Mouse (Mus musculus) mouse trophoblast stem cell (cell line): Measurements from ENCODE around the gene Cpxm1.
"Not testable (repeated sequence)": the region's sequence is repeated elsewhere in the genome, so short reads cannot be mapped to it uniquely, and the experiment has no call there.

Experiments
- in situ Hi-C, 2 experiments: fragments of 300-500 bp; cut with MseI, MboI; formaldehyde crosslinking; loops; 2 replicates in 1 of 2; 3 replicates in 1 of 2; pipeline ENCODE4 v1.15.1; 2025

Gene Cpxm1

GRCm38 (mm10) chr2:130401891-130402290 lies 4.5 kb upstream of the Cpxm1 start:
- in situ Hi-C loops = no loop called here

- in situ Hi-C loops = no loop called here
Observed at GRCm38 (mm10) chr2:130400046-130400445, 2.7 kb upstream of the Cpxm1 start.

- in situ Hi-C loops = no loop called here
Observed at GRCm38 (mm10) chr2:130398091-130398490, 717 bp upstream of the Cpxm1 start.

- in situ Hi-C loops = no loop called here
Observed at GRCm38 (mm10) chr2:130395696-130396095, 1.7 kb downstream of the Cpxm1 start.

DNA sequence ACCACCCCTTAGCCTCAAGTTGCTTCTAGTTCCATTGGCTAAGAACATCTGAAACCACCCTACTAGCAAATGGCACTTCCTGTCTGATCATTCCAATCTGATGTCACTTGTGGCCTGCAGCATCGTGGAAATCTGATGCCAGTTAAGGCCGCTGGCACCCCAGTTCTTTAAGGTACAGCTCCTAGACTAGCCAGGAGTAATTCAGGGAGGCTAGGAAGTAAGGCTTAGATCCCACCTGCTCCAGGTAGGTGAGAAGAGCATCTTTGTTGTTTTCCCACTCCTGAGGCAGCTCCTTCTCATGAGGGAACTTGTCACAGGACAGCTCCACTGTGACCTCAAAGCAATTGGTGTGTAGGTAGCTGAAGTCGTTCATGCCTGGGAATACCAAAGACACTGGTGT lies 4.5 kb downstream of the Cpxm1 start:
- in situ Hi-C loops = no loop called here

GRCm38 (mm10) chr2:130390993-130391625 lies 6.3 kb downstream of the Cpxm1 start:
- in situ Hi-C loops = no loop called here

DNA sequence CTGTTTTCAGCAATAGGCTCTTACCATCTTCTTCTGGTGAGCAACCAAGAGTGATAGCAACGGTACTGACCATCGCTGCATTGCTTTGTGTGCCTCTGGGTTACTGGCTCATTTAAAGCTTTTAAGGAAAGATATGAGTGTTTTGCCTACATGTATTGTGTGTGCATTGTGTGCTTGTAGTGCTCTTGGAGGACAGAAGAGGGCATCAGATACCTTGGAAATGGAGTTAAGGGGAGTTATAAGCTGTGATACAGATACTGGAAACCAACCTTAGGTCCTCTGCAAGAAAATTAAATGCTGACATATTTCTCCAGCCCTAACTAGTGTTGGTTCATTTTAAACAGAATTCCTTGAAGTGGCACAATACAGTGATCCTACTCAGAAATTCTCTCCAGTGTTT lies 8.6 kb downstream of the Cpxm1 start:
- in situ Hi-C loops = no loop called here

GRCm38 (mm10) chr2:130386212-130386611 lies 11.2 kb downstream of the Cpxm1 start:
- in situ Hi-C loops = no loop called here

DNA sequence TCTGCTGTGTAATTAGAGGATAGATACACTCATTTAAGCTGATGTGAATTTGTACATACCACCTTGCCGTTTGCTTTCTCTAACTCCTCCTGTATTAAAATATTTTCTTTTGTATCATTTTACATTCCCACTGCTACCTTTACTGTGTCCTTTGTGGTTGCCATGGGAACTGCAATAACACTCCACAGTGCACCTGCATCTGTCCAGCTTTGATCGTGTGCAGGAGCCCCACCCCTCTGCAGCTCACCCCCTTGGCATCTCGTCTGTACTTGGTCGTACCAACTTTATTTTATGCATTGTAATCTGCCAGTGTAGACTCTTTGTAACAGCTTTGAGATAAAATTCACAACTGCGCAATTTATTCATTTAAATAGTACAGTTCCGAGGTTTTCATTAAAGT lies 13.5 kb downstream of the Cpxm1 start:
- in situ Hi-C loops = no loop called here

- in situ Hi-C loops = no loop called here
Observed at GRCm38 (mm10) chr2:130383205-130383604, 14.2 kb downstream of the Cpxm1 start.

DNA sequence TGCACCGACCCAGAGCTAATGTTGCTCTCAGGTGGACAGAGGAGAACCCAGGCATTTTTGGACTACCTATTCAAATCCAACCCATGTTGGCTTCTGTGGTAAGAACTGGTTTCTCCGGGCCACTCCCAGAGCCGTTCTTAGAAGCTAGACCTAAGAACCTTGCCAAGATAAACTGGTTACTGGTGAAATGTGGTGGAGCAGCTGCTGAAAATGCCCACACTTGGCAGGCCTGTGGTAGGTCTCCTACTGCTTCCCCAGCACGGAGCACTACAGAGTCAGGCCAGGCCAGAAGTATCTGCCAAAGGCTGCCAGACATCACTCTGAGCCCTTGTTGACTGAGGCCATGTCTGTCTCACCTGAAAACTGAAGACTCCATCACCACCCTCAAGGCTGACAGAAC lies 22.4 kb downstream of the Cpxm1 start:
- in situ Hi-C loops = no loop called here

DNA sequence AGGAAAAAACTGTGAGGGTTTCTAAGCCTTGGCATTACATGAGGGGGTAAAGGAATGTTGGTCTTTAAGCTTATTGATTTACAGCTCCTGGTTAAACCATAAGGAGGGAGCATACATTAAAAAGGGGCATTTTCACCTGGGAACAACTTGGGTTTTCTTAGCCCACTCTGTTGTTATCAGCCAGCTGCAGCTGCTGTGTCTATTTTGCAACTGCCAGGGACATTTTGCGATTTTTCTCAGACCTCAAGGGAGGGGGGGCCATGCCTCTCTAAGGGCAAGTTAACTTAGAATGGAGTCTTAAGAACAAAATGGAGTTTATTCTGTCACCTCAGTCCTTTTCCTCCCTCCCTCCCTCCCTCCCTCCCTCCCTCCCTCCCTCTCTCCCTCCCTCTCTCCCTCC lies 24.3 kb downstream of the Cpxm1 start:
- in situ Hi-C loops = not testable (repeated sequence)

- in situ Hi-C loops = loop anchor here in 1 of 2 experiments (5.0 kb wide), 1 partner anchor 75 kb away; no protein-coding TSS in a partner anchor
Observed at GRCm38 (mm10) chr2:130367386-130367785, 30.0 kb downstream of the Cpxm1 start.

- in situ Hi-C loops = loop anchor here in 1 of 2 experiments (5.0 kb wide), 1 partner anchor 73 kb away; no protein-coding TSS in a partner anchor
Observed at GRCm38 (mm10) chr2:130365211-130366094, 31.9 kb downstream of the Cpxm1 start.

DNA sequence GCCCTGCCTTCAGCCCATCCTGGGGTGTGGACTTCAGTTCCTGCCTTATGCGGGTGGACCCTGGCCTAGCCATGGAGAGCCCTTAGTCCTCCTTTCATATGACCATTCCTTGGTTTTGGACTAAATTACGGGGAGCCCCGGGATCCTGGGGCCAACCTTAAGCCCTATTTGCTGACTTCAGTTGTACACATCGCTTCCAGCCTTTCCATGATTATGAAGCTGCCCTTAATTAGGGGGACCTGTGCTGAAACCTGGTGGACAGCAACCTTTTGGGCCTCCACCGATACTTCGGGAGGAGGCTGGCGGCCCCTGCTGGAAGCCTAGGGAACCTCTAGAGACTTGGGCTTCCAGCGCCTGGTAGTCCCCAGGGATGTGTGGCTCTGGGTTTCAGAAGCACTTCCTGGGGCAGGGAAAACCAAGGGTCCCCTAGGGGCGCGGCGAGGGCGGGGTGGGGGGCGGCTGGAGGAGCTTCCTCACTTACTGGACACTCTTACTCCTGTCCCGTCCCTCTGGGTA lies 34.8 kb downstream of the Cpxm1 start:
- in situ Hi-C loops = no loop called here

DNA sequence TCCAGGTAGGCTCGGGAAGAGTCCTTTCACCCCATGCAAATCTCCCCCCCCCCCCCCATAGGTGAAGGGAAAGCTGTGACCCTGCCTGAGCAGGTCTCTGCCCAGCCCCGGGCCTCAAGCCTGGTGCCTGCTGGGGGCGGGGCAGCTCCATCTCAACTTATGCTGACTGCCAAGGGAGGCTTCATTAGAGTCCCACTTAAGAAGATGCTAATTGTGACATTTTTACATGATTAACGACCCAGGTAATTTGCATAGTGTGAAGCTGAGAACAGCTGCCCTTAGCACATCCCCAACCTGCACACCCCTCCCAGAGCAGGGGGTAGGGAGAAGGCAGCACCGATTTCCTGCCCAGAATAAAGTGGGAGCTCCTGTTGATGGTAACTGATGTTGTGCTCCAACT lies 38.5 kb downstream of the Cpxm1 start:
- in situ Hi-C loops = no loop called here

GRCm38 (mm10) chr2:130357551-130357950 lies 39.8 kb downstream of the Cpxm1 start:
- in situ Hi-C loops = no loop called here

DNA sequence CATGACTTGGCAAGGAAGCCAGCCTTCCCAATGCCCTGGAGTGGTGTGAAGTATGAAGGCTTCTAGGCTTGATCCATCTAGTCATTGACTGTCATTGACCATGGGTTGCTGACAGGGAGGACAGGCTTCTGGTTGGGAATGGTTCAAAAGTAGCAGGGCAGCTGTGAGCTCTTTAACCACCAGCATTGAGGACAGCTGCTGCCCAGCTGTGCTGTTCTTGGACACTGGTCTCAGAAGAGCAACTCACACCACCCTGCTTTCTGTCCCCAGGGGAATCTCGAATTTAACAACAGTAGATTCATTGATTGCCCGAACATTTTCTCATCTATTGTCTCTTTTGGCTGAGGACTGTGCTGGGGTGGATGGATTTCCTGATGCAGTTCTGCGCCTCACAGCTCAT lies 43.5 kb downstream of the Cpxm1 start:
- in situ Hi-C loops = no loop called here

DNA sequence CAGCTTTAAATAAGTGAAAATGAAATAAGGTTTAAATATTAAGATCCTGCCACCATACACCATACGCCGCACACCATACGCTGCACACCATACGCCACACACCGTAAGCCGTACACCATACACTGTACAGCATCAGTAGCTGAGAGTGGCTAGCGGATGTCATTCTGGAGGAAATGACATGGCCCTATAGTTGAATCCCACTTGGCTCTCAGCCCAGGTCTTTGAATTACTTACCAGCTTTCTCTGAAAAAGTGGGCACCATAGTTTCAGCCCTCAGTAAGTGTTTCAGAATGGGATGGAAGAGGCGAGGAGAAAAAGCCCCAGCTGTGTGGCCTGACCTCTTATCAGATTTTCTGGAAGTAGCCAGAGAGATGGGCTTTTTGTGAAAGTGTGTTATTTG lies 44.0 kb downstream of the Cpxm1 start:
- in situ Hi-C loops = no loop called here

DNA sequence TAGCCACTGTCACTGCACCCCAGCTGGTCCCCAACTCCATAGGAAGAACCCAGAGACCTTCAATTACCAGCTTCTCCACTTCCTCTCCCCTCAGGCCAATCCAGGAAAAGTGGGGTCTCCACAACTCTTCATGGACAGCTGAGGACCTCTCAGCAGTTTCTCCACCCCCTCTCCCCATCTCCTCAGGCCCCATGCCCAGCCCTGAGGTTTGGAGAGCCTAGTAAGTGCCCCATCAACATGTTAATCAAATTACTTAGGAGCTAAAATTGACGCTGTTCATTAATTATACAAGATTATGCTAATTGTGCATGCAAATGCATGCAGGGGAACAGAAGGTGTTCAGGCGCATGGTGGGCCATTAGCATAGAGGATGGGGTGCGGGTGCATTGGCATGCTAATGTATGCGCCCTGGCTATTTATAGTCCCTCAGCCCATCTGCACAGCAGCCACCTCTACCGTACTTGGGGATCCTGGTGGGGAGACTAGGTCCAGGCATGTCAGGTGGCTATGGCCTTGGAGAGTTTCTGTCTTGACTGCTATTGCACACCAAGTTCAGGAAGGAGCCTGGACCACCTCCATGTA lies 45.5 kb downstream of the Cpxm1 start:
- in situ Hi-C loops = no loop called here

DNA sequence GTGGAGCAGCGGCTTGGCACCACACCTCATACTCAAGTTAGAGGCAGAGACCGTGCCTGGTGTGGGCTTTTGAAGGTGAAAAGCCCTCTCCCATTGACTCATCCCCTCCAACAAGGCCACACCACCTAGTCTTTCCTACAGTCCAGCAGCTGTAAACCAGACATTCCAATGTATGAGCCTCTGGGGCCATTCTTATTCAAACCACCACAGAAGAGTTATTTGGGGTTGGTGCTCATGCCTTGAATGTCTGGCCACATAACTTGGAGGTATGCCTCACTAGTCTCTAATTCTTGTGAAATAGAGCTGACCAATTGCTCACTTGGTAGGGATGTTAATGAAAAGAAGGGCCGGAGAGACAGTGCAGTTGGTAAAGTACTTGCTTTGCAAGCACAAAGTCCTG lies 47.0 kb downstream of the Cpxm1 start:
- in situ Hi-C loops = no loop called here

DNA sequence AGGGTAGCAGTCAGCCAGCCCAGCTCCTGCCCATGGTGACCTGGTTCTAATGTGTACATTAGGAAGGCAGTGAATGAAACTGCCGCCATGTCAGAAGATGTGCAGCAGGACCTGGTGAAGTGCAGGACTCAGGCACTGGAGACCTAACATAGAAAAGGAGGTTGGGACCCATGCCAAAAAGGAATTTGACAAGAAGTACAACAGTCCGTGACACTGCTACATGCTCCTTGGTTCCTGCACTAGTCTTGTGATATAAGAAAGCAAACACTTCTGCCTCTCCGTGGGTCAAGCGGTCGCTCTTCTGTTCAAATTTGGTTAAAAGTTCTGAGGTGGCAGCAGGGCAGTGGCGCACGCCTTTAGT lies 56.2 kb downstream of the Cpxm1 start:
- in situ Hi-C loops = no loop called here
